Mouse (Mus musculus) CH12.LX (cell line): ENCODE results near the gene Aurkaip1. TPM values are rescaled to one million over a fixed set of nuclear protein-coding genes. Genes with fewer than 3 reads are reported as not detected.

Experiments
- DNase-seq: peaks from one replicate; pipeline ENCODE4 v3.0.0-alpha.2; 2013; ENCODE audit errors: extremely low read depth
- H3K27ac ChIP-seq: 2 replicates; pipeline ENCODE4 v1.5.1; 2012; ENCODE audit warnings: low read depth, mild to moderate bottlenecking, control low read depth, moderate library complexity; ENCODE audit not compliant: insufficient read depth
- H3K27me3 ChIP-seq: replicated peaks from 2 replicates; pipeline ENCODE3; 2012; ENCODE audit warnings: inconsistent platforms
- H3K36me3 ChIP-seq, 2 experiments: replicated peaks in 1 of 2; 2 replicates each; pipeline versions ENCODE3 to v1.6.1; 2012; ENCODE audit warnings: inconsistent platforms in 1 of 2, low read length in 1 of 2, mild to moderate bottlenecking in 1 of 2, mixed read lengths in 1 of 2, moderate library complexity in 1 of 2; ENCODE audit not compliant: control insufficient read depth in 1 of 2, insufficient read depth in 1 of 2
- H3K4me1 ChIP-seq, 2 experiments: 2 replicates each; pipeline ENCODE4 v1.6.1; 2012; ENCODE audit warnings: inconsistent platforms in 1 of 2, moderate library complexity in 1 of 2; ENCODE audit not compliant: insufficient read depth in 2 of 2, control insufficient read depth in 1 of 2
- H3K4me2 ChIP-seq: 2 replicates; pipeline ENCODE4 v1.6.1; 2012; ENCODE audit warnings: low read depth, mild to moderate bottlenecking, control low read depth; ENCODE audit not compliant: poor library complexity, insufficient read depth, severe bottlenecking
- H3K4me3 ChIP-seq, 3 experiments: fragments of 150-350 bp in 1 of 3; sonication (generic) in 1 of 3; replicated peaks in 1 of 3; 2 replicates each; pipeline versions ENCODE3 to v1.5.1; 2011 to 2012; ENCODE audit warnings: low read depth in 2 of 3, low read length in 2 of 3, mild to moderate bottlenecking in 2 of 3, moderate library complexity in 2 of 3, control low read depth in 1 of 3, improper control_type of control experiment in 1 of 3, inconsistent platforms in 1 of 3, mixed read lengths in 1 of 3; ENCODE audit not compliant: poor library complexity in 1 of 3
- H3K79me2 ChIP-seq: replicated peaks from 2 replicates; pipeline ENCODE4 v1.6.1; 2012; ENCODE audit warnings: mild to moderate bottlenecking, moderate library complexity; ENCODE audit not compliant: control insufficient read depth, poor library complexity, insufficient read depth, severe bottlenecking; ENCODE audit errors: extremely low read depth
- H3K9ac ChIP-seq: 2 replicates; pipeline ENCODE4 v1.6.1; 2012; ENCODE audit warnings: low read depth, mild to moderate bottlenecking, control low read depth, moderate library complexity; ENCODE audit not compliant: insufficient read depth
- H3K9me3 ChIP-seq: replicated peaks from 2 replicates; pipeline ENCODE3; 2012; ENCODE audit warnings: low read length, inconsistent platforms, mixed read lengths
- BHLHE40 ChIP-seq: IDR thresholded peaks from 2 replicates; pipeline ENCODE4 v1.6.1; 2011; ENCODE audit warnings: mild to moderate bottlenecking, low read depth, low read length, improper control_type of control experiment
- CHD1 ChIP-seq: IDR thresholded peaks from 2 replicates; pipeline ENCODE4 v1.6.1; 2012; ENCODE audit warnings: low read depth, low read length, improper control_type of control experiment, inconsistent platforms
- CHD2 ChIP-seq: IDR thresholded peaks from 2 replicates; pipeline ENCODE4 v1.6.1; 2011; ENCODE audit warnings: low read length, improper control_type of control experiment
- CTCF ChIP-seq, 2 experiments: IDR thresholded peaks in 1 of 2; conservative IDR thresholded peaks in 1 of 2; 2 replicates each; pipeline ENCODE4 v1.5.1; 2011 to 2012; ENCODE audit warnings: low read depth in 2 of 2, low read length in 2 of 2, improper control_type of control experiment in 1 of 2, inconsistent platforms in 1 of 2, mild to moderate bottlenecking in 1 of 2, moderate library complexity in 1 of 2
- E2F4 ChIP-seq: IDR thresholded peaks from 2 replicates; pipeline ENCODE4 v1.6.1; 2011; ENCODE audit warnings: low read depth, low read length, improper control_type of control experiment; ENCODE audit not compliant: insufficient replicate concordance
- ELF1 ChIP-seq: IDR thresholded peaks from 2 replicates; pipeline ENCODE4 v1.6.1; 2014; ENCODE audit warnings: low read depth, mild to moderate bottlenecking, inconsistent platforms, low read length, improper control_type of control experiment
- EP300 ChIP-seq: IDR thresholded peaks from 2 replicates; pipeline ENCODE4 v1.6.1; 2011; ENCODE audit warnings: low read length, improper control_type of control experiment
- ETS1 ChIP-seq: conservative IDR thresholded peaks from 2 replicates; pipeline ENCODE4 v1.6.1; 2012; ENCODE audit warnings: low read depth, mild to moderate bottlenecking, inconsistent platforms, low read length, improper control_type of control experiment, moderate library complexity
- GABPA ChIP-seq: IDR thresholded peaks from 2 replicates; pipeline ENCODE4 v1.6.1; 2012; ENCODE audit warnings: low read depth, low read length, improper control_type of control experiment, inconsistent platforms; ENCODE audit not compliant: insufficient replicate concordance
- HCFC1 ChIP-seq: IDR thresholded peaks from 2 replicates; pipeline ENCODE4 v1.6.1; 2012; ENCODE audit warnings: low read depth, mild to moderate bottlenecking, inconsistent platforms, low read length, improper control_type of control experiment
- IRF4 ChIP-seq: IDR thresholded peaks from 2 replicates; pipeline ENCODE4 v1.6.1; 2014; ENCODE audit warnings: low read depth, mild to moderate bottlenecking, inconsistent platforms, low read length, improper control_type of control experiment
- JUN ChIP-seq: IDR thresholded peaks from 2 replicates; pipeline ENCODE4 v1.6.1; 2011; ENCODE audit warnings: low read depth, mild to moderate bottlenecking, low read length, improper control_type of control experiment, moderate library complexity; ENCODE audit not compliant: insufficient read depth
- JUND ChIP-seq: conservative IDR thresholded peaks from 2 replicates; pipeline ENCODE4 v1.6.1; 2011; ENCODE audit warnings: low read depth, low read length, improper control_type of control experiment
- KAT2A ChIP-seq: IDR thresholded peaks from 2 replicates; pipeline ENCODE4 v1.6.1; 2012; ENCODE audit warnings: low read length, improper control_type of control experiment, inconsistent platforms; ENCODE audit not compliant: insufficient replicate concordance
- MAFK ChIP-seq: IDR thresholded peaks from 2 replicates; pipeline ENCODE4 v1.6.1; 2011; ENCODE audit warnings: low read length, improper control_type of control experiment; ENCODE audit not compliant: insufficient replicate concordance
- MAX ChIP-seq: IDR thresholded peaks from 2 replicates; pipeline ENCODE4 v1.6.1; 2011; ENCODE audit warnings: low read length, improper control_type of control experiment
- MAZ ChIP-seq: IDR thresholded peaks from 2 replicates; pipeline ENCODE4 v1.6.1; 2012; ENCODE audit warnings: low read depth, mild to moderate bottlenecking, inconsistent platforms, low read length, improper control_type of control experiment, moderate library complexity
- MEF2A ChIP-seq: IDR thresholded peaks from 2 replicates; pipeline ENCODE4 v1.6.1; 2014; ENCODE audit warnings: low read depth, mild to moderate bottlenecking, inconsistent platforms, low read length, improper control_type of control experiment, borderline replicate concordance
- MXI1 ChIP-seq: IDR thresholded peaks from 2 replicates; pipeline ENCODE4 v1.6.1; 2011; ENCODE audit warnings: mild to moderate bottlenecking, low read depth, low read length, improper control_type of control experiment
- MYC ChIP-seq: IDR thresholded peaks from 2 replicates; pipeline ENCODE4 v1.6.1; 2011; ENCODE audit warnings: low read depth, mild to moderate bottlenecking, improper control_type of control experiment, low read length
- NELFE ChIP-seq: IDR thresholded peaks from 2 replicates; pipeline ENCODE4 v1.6.1; 2011; ENCODE audit warnings: low read depth, low read length, improper control_type of control experiment
- NRF1 ChIP-seq: IDR thresholded peaks from 2 replicates; pipeline ENCODE4 v1.6.1; 2014; ENCODE audit warnings: low read depth, mild to moderate bottlenecking, inconsistent platforms, low read length, improper control_type of control experiment, moderate library complexity
- PAX5 ChIP-seq: IDR thresholded peaks from 2 replicates; pipeline ENCODE4 v1.6.1; 2012; ENCODE audit warnings: low read length, inconsistent platforms, mixed read lengths
- POLR2A ChIP-seq: IDR thresholded peaks from 2 replicates; pipeline ENCODE4 v1.6.1; 2011; ENCODE audit warnings: low read depth, mild to moderate bottlenecking, improper control_type of control experiment, low read length
- POLR2AphosphoS2 ChIP-seq: IDR thresholded peaks from 2 replicates; pipeline ENCODE4 v1.6.1; 2011; ENCODE audit warnings: low read depth, low read length, improper control_type of control experiment
- RAD21 ChIP-seq: IDR thresholded peaks from 2 replicates; pipeline ENCODE4 v1.6.1; 2011; ENCODE audit warnings: low read depth, mild to moderate bottlenecking, low read length, improper control_type of control experiment, moderate library complexity
- RCOR1 ChIP-seq: conservative IDR thresholded peaks from 2 replicates; pipeline ENCODE4 v1.6.1; 2012; ENCODE audit warnings: low read depth, mild to moderate bottlenecking, inconsistent platforms, low read length, improper control_type of control experiment
- SIN3A ChIP-seq: IDR thresholded peaks from 2 replicates; pipeline ENCODE4 v1.6.1; 2012; ENCODE audit warnings: low read length, improper control_type of control experiment, inconsistent platforms
- SMC3 ChIP-seq: IDR thresholded peaks from 2 replicates; pipeline ENCODE4 v1.6.1; 2011; ENCODE audit warnings: low read depth, low read length, improper control_type of control experiment
- TBP ChIP-seq: conservative IDR thresholded peaks from 2 replicates; pipeline ENCODE4 v1.6.1; 2011; ENCODE audit warnings: low read depth, low read length, improper control_type of control experiment
- TCF12 ChIP-seq: IDR thresholded peaks from 2 replicates; pipeline ENCODE4 v1.6.1; 2014; ENCODE audit warnings: low read depth, mild to moderate bottlenecking, inconsistent platforms, low read length, improper control_type of control experiment
- UBTF ChIP-seq: IDR thresholded peaks from 2 replicates; pipeline ENCODE4 v1.6.1; 2012; ENCODE audit warnings: low read depth, mild to moderate bottlenecking, inconsistent platforms, low read length, improper control_type of control experiment, moderate library complexity
- USF1 ChIP-seq: IDR thresholded peaks from 2 replicates; pipeline ENCODE4 v1.6.1; 2014; ENCODE audit warnings: low read depth, mild to moderate bottlenecking, inconsistent platforms, low read length, improper control_type of control experiment
- USF2 ChIP-seq: conservative IDR thresholded peaks from 2 replicates; pipeline ENCODE4 v1.6.1; 2011; ENCODE audit warnings: low read depth, low read length, improper control_type of control experiment
- ZC3H11A ChIP-seq: IDR thresholded peaks from 2 replicates; pipeline ENCODE4 v1.6.1; 2012; ENCODE audit warnings: low read depth, mild to moderate bottlenecking, inconsistent platforms, low read length, improper control_type of control experiment
- ZKSCAN1 ChIP-seq: IDR thresholded peaks from 2 replicates; pipeline ENCODE4 v1.6.1; 2012; ENCODE audit warnings: low read depth, inconsistent platforms, low read length, improper control_type of control experiment, borderline replicate concordance
- ZMIZ1 ChIP-seq: IDR thresholded peaks from 2 replicates; pipeline ENCODE4 v1.6.1; 2012; ENCODE audit warnings: low read depth, mild to moderate bottlenecking, inconsistent platforms, low read length, improper control_type of control experiment
- ZNF384 ChIP-seq: IDR thresholded peaks from 2 replicates; pipeline ENCODE4 v1.6.1; 2012; ENCODE audit warnings: low read depth, low read length, improper control_type of control experiment, inconsistent platforms
- dilution Hi-C: fragments of 300-500 bp; cut with MboI; formaldehyde crosslinking; loops from 2 replicates; pipeline ENCODE4 v1.14.3; 2020; ENCODE audit warnings: low sequenced_read_pairs; ENCODE audit not compliant: extremely low pct_unique_long_range_greater_than_20kb, extremely low pct_ligation_motif_present
- in situ Hi-C: fragments of 300-500 bp; cut with MboI; formaldehyde crosslinking; loops from 3 replicates; pipeline ENCODE4 v1.14.3; 2019; ENCODE audit warnings: low sequenced_read_pairs, low pct_ligation_motif_present, low pct_unique_long_range_greater_than_20kb, mixed read lengths
- polyA plus RNA-seq: library from polyadenylated mRNA; unstranded; fragments of >175 nt; gene quantifications from 2 replicates; pipeline ENCODE4 v1.2.1, GENCODE M21; 2012; ENCODE audit warnings: low read depth; ENCODE audit not compliant: insufficient read length
- total RNA-seq, 2 experiments: library from RNA; depleted of rRNA; stranded (reverse); fragments of 300-350 nt in 1 of 2; fragments of >200 nt in 1 of 2; gene quantifications; 2 replicates each; pipeline ENCODE4 v1.2.3; 2012 to 2014

Aurkaip1 gene
- total RNA-seq (2012; rRNA removed), result 142 and 149 TPM in 2 replicates
- 162 and 182 TPM in 2 replicates for total RNA-seq (2014; rRNA removed)
- 138 and 141 TPM in 2 replicates for polyA plus RNA-seq

- H3K9ac ChIP-seq, result peak within 1 kb of the TSS; percentile 83
- peak within 1 kb of the TSS; percentile 52 for H3K4me2 ChIP-seq
- H3K9me3 ChIP-seq, result no peaks in the 10 kb centered on the region
- no peaks in the 10 kb centered on the region for H3K27me3 ChIP-seq
- peak within 1 kb of the TSS; percentile 80 to 90 (median 88) for H3K4me3 ChIP-seq
- peak; percentile 96 for DNase-seq
- dilution Hi-C loops, result no loop called here
- peaks cover 7 to 29% of the 10 kb centered on the region in 2 experiments for H3K4me1 ChIP-seq
- peak; percentile 71 for TF ChIP-seq MAZ
- no peak; the same call in 1 of the 2 replicates for TF ChIP-seq CHD1
- peak; percentile 95 for TF ChIP-seq TCF12
- TF ChIP-seq TBP, result peak; percentile 55; the same call in 1 of the 2 replicates
- peak; percentile 88 for TF ChIP-seq ZMIZ1
- TF ChIP-seq POLR2A, result peak; percentile 90
- peak; percentile 90 for TF ChIP-seq POLR2AphosphoS2
- TF ChIP-seq CHD2, result peak; percentile 81
- TF ChIP-seq CTCF (conservative IDR thresholded peaks at IDR 0.05 in 1 of 2, IDR thresholded peaks at IDR 0.05 in 1 of 2; ENCODE audit: low read depth in 2 of 2, low read length in 2 of 2), result peak in 1 of 2 experiments; percentile 94; a peak in 3 of 4 replicates
- TF ChIP-seq MXI1, result peak; percentile 88
- TF ChIP-seq GABPA, result peak; percentile 57; the same call in 1 of the 2 replicates
- no peak for TF ChIP-seq USF2
- peak; percentile 66 for TF ChIP-seq SMC3
- TF ChIP-seq HCFC1, result peak; percentile 95
- TF ChIP-seq BHLHE40, result peak; percentile 67; the same call in 1 of the 2 replicates
- TF ChIP-seq PAX5, result no peak
- peak; percentile 87; the same call in 1 of the 2 replicates for TF ChIP-seq NELFE
- peak; percentile 49 for TF ChIP-seq NRF1
- no peak for TF ChIP-seq MAFK
- TF ChIP-seq MAX, result peak; percentile 82
- TF ChIP-seq IRF4, result peak; percentile 89
- peak; percentile 96 for TF ChIP-seq ELF1
- TF ChIP-seq RAD21, result peak; percentile 2
- TF ChIP-seq RCOR1, result peak; percentile 72; the same call in 1 of the 2 replicates
- peak; percentile 86 for TF ChIP-seq MEF2A
- peak; percentile 70 for TF ChIP-seq MYC
- no peak for TF ChIP-seq E2F4
- no peak; the same call in 1 of the 2 replicates for TF ChIP-seq USF1
- TF ChIP-seq JUND, result no peak
- peak; percentile 51; the same call in 1 of the 2 replicates for TF ChIP-seq ZNF384
- TF ChIP-seq UBTF, result no peak
- peak; percentile 89; the same call in 1 of the 2 replicates for TF ChIP-seq KAT2A
- no peak for TF ChIP-seq ZC3H11A
- TF ChIP-seq SIN3A, result peak; percentile 98
- TF ChIP-seq EP300, result no peak; the same call in 1 of the 2 replicates
- no peak for TF ChIP-seq ZKSCAN1
- TF ChIP-seq JUN, result no peak
- peak; percentile 23; the same call in 1 of the 2 replicates for TF ChIP-seq ETS1
- H3K36me3 ChIP-seq, result peaks cover 9 to 56% of the 10 kb centered on the region in 2 experiments
- peaks cover 20% of the 10 kb centered on the region for H3K79me2 ChIP-seq
- H3K27ac ChIP-seq, result peak within 1 kb of the TSS; percentile 48
- in situ Hi-C loops, result loop anchor here (10.0 kb wide), 1 partner anchor 114 kb away; the partner anchor contains the start of gene Ube2j2
Measured at GRCm38 (mm10) chr4:155831205-155831766, at the start of gene Aurkaip1. TSS of gene Aurkaip1 (plus strand) at chr4:155831272.
